Mouse (Mus musculus) cerebellum, adult 11 months (tissue): ENCODE measurements around the gene Map3k14.

Experiments used
- DNase-seq: peaks from one replicate; pipeline ENCODE4 v3.0.0; 2022

The Map3k14 gene

DNA sequence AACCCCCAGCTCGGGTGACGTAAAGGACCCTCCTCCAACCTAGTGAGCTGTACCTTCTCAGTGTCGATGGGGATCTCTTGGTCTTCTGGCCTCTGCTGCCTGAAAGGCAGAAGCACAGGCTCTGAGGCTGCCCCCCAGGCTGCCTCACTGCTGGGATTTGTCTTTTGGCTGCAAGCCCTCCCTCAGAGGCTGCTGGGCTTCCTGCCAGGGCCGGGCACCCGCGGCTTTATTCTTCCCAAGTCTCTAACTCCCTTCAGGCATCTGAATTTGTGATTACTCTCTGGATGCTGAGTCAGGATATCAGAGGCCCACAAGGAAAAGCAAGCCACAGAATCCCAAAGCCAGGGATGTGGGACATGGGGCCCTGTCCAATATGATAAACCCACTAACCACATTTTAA is 65.6 kb downstream of the Map3k14 start:
- DNase-seq = peak; percentile 74

DNA sequence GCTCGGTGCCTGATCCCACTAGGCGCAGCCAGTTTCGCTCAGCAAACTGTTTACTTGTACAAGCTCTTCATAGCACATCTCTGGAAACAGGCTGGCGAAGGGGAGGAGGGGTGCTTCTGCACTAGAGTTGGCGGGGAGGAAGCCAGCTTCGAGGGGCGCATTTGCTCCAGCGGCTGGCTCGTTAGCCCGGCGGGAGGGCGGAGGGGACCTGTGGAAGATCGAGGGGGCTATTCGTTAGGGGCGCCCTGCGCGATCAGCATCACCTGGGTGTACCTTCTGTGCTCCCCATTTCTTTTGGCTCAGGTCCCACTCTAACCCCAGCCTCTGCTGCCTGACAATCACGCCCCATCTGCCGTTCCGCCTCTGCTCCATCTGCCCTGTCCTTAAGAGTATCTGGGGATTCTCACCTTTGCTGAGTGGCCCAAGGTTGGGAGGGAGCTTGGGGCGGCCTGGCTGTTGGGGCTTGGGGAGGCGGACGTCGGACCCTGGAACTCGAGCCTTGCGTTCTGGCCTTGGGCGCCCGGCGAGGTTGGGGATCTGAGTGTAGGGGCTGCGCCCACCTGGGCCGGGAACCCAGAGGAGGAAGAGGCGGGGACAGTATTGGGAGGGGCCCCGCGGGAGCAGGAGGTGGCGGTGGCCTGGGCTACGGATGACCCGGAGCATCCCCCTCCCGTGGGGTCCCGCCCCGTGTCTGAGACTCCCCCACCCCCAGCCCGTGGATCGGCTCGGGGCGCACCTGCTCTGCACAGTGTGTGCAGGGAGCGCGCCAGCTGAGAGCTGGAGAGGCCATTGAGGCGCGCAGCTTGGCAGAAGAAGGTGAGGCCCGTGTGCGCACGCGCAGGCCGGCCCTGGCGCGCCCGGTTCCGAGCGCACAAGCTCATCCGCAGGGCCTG is 68.1 kb downstream of the Map3k14 start:
- DNase-seq = peak; percentile 88

DNA sequence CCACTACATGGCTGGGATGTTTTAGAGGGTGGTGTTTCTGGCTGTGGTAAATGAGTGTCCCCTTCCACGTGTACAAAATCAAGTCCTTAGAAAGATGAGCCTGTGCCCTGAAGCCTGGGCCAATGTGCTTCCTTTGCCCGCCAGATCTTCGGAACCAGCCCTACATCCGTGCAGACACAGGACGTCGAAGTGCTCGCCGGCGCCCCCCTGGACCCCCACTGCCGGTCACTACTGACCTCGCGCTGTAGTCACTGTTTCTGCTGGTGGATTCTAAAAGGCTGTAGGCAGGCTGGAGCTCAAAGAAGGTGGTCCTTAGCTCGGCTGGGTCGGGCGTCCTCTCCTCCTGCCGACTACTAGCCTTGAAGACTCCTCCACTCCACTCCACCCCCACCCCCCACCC is 68.9 kb downstream of the Map3k14 start:
- DNase-seq = peak; percentile 43

DNA sequence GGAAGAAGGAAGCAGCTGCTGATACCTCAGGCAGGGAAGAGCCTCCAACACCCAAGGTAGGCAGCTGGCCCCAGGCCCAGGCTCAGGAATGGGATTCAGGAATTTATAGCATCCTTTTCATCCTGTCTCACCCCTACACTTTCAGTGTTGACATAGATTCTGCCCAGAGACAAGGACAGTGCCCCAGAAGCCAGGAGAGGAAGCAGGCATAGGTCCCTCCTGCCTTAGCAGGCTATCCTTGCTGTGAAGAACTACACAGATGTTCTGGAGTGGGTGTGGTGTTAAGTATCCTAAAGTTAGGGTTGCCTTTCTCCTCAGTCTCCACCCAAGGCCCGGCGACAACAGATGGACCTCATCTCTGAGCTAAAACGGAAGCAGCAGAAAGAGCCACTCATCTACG is 69.9 kb downstream of the Map3k14 start:
- DNase-seq = no peak

DNA sequence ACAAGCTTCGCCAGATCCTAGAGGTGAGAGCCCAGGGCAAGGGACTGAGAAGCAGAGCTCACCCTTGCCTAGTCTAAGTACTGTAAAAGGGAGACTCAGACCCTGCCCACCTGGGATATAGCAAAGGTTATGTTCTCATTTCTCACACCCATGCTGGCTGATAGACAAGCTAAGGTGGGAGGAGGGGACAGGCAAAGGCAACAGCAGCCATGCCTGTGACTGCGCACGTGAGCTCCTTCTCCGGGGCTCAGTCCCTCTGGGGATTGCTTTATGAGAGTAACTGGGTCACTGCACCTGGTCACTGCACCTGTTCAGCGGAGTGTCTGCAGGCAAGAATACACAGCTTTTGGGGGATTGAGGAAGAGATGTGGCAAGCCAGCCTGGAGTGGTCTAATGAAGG is 71.6 kb downstream of the Map3k14 start:
- DNase-seq = no peak

DNA sequence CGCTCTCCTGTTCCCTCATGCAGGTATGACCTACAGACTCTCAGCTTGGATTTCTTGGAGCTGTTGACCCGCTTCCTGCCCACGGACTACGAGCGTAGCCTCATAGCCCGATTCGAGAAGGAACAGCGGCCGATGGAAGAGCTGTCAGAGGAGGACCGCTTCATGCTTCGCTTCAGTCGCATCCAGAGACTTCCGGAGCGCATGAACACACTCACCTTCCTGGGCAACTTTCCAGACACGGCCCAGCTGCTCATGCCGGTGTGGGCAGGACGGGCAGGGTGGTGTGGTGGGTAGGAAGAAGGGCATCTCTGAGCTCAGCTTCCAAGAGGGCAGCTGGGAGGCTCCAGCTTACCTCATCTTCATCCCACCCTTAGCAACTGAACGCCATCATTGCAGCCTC is 72.0 kb downstream of the Map3k14 start:
- DNase-seq = peak; percentile 55

DNA sequence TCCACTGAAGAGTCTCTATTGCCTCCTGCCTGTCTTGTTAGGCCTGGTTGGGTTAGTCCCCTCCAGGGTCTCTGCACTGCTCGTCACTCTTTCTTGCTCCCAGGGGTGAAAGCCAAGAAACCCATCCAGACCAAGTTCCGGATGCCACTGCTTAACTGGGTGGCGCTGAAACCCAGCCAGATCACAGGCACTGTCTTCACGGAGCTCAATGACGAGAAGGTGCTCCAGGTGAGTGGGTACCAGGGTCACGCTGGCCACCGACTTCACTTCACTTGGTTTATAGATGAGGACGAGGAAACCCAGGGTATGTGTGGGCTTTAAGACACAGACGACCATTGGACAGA is 73.5 kb downstream of the Map3k14 start:
- no peak for DNase-seq

DNA sequence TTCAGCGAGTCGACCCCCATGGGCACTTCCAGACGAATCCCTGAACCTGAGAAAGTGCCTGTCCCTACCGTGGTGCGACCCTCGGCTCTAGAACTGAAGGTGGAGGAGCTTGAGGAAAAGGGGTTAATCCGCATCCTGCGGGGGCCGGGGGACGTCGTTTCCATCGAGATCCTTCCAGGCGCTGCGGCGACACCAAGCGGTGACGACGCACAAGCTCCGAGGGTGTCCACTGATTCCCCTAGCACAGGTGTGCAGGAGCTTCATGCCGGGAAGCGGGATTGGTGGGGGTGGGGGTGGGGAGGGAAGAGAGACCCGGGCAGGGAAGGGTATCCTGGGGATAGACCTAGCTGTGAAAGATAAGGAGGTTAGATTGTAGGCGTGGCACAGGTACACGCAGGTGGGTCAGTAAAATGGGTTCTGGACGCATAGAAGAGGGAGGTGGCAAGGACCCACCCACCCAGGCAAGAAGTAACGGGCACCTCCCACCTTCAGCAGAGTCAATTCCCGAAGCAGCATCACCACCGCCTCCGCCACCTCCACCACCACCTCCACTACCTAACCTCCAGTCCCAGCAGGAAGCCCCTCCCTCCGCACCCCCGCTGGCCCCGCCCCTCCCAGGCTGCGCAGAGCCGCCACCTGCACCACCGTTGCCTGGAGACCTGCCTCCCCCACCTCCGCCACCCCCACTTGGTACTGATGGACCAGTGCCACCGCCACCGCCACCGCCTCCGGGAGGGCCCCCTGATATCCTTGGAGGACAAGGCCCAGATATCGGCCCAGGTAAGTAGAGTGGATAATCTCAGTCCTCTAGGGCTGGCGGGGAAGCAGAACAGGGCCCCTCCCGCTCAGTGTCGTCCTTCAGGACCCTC is 74.1 kb downstream of the Map3k14 start:
- DNase-seq = peak; percentile 79

DNA sequence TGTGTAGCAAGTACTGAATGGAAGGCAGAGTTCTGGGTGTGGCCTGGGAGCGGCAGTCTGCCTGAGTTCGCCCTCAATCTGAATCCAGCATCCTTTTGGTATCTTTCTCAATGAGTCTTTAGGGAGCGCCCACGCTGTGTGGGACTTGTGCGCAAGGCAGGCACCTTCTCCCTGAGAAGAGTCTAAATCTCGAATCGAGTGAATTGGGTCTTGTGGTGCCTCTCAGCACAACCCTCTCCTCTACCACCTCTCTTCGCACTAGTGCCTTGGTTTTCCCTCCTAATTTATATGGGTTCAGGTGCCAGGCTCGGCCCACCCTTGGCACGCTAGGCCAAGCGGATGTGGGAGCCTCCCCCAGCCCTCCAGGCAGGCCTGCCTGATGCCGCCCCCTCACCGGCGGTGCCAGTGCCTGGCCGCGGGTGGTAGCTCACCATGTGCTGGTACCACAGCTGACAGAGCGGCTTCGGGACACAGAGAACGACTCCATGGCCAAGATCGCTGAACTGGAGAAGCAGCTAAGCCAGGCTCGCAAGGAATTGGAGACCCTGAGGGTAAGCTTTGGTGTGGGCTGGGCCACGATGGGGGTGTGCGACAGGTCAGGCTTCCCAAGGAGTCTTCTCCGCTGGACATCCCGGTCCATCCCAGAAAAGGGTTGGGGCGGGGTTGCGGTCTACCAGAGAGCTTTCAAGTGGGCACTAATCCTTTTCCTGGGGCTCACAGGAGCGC is 74.9 kb downstream of the Map3k14 start:
- DNase-seq = peak; percentile 60

DNA sequence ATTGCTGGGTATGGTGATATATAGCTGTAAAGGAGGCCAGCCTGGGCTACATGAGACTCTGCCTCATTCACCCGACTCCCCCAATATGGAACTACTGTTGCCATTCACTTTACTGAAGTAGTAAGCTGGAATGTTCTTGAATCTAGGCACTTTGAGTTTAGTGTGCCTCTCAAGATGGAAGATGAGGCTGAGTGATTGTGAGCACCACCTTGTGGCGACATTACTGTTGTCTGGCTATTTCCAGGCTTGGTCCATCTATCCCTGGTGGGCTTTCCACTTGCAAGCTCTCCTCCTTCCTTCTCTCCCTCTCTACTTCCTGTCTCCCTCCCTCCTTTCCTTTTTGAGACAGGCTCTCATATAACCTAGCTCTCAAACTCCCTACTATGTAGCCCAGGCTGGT is 82.4 kb downstream of the Map3k14 start:
- no peak for DNase-seq

DNA sequence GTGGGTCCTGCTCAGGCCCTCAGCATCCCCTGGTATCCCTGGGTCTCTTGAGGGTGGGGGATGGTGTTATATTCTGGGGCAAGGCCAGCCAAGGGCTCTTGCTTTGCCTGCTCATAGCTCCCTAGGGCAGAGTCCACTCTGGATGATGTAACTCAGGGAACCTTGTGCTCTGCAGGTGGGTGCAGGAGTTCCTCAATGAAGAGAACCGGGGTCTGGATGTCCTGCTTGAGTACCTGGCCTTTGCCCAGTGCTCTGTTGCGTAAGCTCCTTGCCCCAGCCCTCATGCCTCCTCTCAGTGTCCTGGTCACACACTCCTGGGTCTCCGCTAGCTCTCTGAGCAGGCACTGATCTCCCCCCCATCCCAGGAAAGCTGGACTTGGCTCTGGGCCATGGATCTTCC is 85.4 kb downstream of the Map3k14 start:
- no peak for DNase-seq

DNA sequence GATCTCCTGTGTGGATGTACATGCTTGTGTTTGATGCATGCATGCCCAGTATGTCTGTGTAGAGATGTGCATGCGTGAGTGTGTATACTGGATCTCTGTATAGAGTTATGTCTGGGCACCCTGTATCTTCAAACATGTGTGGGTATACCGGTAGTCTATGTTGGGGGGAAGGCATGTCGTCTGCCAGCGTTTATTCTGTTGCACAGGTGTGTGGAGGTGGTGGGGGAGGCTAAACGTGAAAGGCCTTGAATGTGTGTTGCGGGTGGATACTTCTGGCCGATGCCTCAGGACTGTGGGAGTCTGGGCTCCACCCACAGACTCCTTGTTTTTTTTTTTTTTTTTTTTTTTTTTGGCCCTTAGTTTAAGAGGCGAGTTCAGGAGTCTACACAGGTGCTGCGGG is 85.9 kb downstream of the Map3k14 start:
- no peak for DNase-seq

DNA sequence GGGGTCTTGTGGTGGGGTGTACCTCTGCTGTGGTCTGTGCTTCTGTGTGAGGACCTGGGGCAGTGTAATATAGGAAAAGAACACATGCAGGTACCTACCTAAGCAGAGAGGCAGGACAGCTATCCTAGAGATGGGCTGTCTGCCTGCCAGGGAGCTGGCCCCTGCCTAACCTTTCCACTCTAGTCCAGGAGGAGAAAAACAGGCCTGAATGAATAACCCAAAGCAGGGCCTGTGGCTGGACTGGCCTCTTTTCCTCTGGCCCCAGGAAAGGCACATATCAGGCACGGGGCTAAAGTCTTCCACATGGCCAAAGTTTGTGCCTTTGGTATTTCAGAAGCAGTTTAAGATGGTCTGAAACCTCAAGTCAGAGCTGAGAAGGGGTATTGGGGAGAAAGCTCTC is 86.8 kb downstream of the Map3k14 start:
- DNase-seq = no peak

DNA sequence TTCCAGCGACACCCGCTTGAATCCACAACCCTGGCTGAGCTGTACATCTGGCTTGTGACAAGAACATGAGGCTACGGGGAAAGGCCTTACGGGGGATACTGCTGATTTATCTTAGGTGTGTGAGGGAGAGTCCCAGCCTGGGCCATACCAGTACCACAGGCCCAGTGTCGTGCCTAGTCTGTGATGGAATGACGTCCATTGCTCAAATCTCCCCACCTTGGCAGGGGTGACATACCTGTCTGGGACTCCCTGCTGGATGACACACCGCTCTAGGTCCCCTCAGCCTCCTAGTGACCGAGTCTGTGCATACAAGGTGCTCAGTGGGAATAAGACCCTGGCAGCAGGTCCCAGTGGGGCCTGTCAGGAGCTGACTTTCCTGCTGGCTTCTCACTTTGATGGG is 88.5 kb downstream of the Map3k14 start:
- DNase-seq = no peak

DNA sequence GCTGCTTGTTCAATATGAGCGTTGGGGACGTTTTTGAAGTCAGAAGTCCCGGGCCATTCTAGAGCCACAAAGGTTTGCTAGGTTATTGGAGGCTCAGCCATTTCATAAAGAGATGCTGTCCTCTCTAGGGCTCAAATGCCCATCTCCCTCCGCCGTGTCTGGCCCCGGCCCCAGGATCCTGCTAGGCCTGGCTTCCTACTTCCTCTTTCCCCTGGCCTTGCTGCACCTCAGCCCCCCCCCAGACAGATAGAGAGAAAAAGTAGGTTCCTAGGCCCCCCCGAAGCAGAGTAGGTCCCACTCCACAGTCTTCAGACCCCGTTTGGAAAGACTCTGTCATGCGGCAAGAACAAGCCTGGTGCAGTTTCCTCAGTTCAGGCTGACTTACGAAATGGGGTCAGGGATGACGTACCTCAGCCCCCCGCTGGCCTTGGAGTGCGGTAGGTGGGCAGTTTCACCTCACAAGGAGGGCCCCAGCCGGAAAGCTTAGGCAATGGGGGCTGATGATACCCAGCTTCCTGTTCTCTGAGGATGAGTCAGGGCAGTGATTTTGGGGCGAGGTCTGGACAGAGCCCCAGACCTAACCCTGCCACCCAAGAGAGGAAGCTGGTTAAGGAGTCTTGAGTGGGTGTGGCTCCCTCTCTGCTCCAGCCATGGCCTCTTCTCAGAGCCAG is 89.3 kb downstream of the Map3k14 start:
- DNase-seq = no peak

DNA sequence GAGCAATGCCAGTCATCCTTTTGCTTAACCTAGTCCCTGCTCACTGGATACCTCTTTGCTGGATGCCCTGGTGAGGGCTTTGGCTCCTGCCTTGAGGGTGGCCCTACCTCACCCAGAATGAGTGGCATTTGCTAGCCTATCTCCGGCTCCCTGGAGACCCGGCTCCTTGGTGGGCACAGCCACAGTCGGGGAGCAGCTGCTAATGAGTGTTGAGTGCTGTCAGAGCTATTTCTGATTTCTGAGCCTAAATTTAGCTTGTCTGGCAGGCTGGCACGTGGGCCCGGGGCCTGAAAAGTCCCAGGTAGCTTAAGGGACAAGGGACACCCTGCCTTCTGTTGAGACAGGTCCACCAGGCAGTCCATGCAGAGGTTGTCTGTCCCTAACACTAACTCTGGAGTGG is 90.1 kb downstream of the Map3k14 start:
- no peak for DNase-seq

DNA sequence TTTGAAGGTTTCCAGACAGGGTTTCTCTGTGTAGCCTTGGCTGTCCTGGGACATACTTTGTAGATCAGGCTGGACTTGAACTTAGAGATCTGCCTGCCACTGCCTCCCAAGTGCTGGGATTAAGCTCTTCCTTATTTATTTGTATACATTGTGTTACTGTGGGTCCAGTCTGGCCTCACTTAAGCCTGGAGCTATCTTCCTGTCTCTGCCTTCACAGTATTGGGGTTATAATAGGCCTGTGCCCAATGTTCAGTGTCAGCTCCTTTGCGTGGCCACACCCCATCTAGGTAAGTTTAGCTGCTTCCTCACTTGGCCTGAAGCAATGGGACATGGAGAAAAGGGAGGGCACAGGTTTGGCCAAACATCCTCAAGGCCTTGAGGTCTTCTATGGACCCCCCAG is 90.8 kb downstream of the Map3k14 start:
- DNase-seq = no peak

DNA sequence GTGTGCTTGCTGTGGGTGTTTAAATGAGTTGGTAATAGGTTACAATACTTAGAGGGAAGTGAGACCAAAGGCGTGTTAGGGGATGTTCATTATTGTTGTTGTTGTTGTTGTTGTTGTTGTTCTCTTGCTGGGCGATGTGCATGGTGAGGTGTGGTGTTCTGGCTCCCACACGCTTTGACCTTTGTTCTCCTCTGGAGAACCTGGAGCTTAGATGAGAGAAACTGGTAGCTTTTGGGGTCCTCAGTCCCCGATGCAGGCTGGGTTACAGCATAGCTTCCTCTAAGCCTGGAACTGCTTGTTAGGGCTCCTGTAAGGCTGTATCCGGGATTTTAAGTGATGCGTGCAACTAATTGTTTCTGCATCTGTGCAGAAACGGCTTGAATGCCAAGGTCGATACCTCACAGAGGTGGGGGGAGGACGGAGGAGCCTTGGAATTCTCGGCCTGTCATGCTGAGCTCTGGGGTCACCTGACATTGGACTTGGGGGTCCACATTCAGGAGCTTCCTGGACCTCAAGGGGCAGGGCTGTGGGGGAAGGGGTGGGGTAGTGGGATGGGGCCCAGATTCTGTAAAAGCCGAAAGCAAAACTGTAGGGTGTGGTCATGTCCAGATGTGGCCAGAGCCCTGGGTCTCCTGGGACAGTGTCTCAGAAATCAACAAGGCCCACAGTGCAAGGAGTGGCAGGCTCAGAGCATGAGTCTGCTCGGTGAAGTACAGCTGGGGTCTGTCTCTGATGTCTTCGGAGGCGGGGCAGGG is 91.4 kb downstream of the Map3k14 start:
- no peak for DNase-seq

DNA sequence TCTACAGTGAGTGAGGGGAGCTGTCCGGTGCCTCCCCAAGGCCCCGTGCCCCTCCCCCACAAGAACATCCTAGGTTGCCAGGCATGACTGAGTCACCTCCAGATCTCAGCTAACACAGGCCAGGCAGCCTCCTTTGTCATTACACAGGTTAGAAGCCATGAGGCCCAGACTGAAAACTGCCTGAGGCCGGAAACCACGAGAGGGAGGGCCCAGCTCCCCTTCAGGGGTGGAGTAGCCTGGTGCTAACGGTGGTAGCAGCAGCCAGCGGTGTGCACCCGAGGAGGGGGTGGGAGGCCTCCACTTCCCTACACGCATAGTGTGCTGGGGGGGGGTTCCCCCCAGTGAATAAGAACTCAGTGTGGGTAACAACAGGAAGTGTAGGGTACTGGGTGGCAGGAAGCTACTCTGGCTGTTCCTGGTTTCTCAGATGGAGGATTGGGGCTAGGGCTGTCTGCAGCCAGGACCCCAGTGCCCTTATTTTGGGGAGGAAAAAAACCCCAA is 92.3 kb downstream of the Map3k14 start:
- DNase-seq = no peak

DNA sequence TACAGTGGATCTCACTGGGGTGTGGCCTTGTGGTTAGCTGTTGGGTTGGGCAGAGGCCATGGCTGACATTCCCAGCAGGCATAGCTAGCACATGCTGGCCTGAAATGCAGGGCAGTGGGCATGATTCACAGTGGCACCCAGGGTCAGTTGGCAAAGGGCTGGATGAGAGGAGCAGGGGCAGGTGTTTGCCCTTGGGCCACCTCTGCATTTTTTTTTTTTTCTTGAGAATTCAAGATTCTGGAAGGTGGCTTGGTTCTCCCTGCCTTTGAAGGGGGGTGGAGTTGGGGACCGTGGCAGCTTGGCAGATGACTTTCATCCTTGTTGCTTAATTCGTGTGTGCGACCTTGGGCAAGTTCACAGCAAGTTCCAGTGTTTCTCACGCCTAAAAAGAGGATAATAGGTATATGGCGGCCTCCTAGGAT is 92.8 kb downstream of the Map3k14 start:
- no peak for DNase-seq

DNA sequence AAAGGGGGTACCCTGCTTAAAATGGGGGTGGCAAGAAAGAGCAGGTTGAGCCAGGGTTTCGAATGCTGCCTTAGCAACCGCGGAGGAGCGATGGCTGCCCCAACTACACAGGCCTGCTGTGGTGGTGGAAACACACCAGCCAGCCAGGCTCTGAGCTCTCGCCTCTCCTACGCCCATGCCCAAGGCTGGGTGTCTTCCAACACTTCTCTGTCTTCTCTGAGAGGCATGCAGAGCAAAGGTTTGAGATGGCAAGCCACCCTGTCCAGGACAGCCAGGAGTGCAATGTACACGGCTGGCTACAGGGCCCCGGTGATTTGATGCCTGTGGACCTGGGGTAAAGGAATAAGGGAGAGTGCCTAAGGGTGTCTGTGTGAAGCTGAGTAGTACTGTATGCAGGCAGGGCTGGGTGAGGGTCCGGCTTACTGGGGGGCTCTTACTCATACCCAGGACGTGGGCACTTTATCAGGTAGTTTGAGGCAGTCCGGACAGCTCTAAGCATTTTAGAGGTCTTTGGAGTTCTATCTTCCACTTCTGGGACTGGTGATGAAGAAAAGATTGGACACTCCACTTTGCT is 93.4 kb downstream of the Map3k14 start:
- no peak for DNase-seq
